Mouse (Mus musculus) heart, adult 2 months (tissue): Measurements from ENCODE around the gene Ncor2.

Experiments
- CTCF ChIP-seq: fragments of 200-600 bp; IDR thresholded peaks from 2 replicates; pipeline ENCODE4 v1.8.1; 2022; ENCODE audit warnings: antibody characterized with exemption, mild to moderate bottlenecking, moderate library complexity
- EP300 ChIP-seq: fragments of 200-500 bp; IDR thresholded peaks from 2 replicates; pipeline ENCODE4 v1.6.1; 2011; ENCODE audit warnings: low read depth, low read length, control low read depth; ENCODE audit not compliant: insufficient read depth
- POLR2A ChIP-seq: fragments of 200-500 bp; IDR thresholded peaks from 2 replicates; pipeline ENCODE4 v1.6.1; 2011; ENCODE audit warnings: mild to moderate bottlenecking, low read depth, low read length, control low read depth; ENCODE audit not compliant: insufficient read depth

- TF ChIP-seq CTCF (no peak), POLR2A (peak; percentile 34; the same call in 1 of the 2 replicates), EP300 (peak; percentile 31)
Measured at GRCm38 (mm10) chr5:125141525-125141880, 37.5 kb downstream of the Ncor2 start.
